Mouse (Mus musculus) bone marrow, adult 2 months (tissue): Measurements from ENCODE around the gene Xdh. TPM values are rescaled to one million over a fixed set of nuclear protein-coding genes. Genes with fewer than 3 reads are reported as not detected.

Experiments
- H3K27ac ChIP-seq: fragments of 200-500 bp; 2 replicates; pipeline ENCODE4 v1.5.1; 2012; ENCODE audit warnings: low read depth, mild to moderate bottlenecking, control low read depth, inconsistent platforms, low read length; ENCODE audit not compliant: control insufficient read depth, poor library complexity, insufficient read depth
- H3K4me1 ChIP-seq: fragments of 200-500 bp; 2 replicates; pipeline ENCODE4 v1.6.1; 2011; ENCODE audit warnings: low read length; ENCODE audit not compliant: control insufficient read depth, insufficient read depth
- H3K4me3 ChIP-seq: fragments of 200-500 bp; replicated peaks from 2 replicates; pipeline ENCODE3; 2011; ENCODE audit warnings: mild to moderate bottlenecking, low read depth, low read length, control low read depth; ENCODE audit not compliant: control insufficient read depth
- CTCF ChIP-seq: fragments of 200-500 bp; IDR thresholded peaks from 2 replicates; pipeline ENCODE4 v1.5.1; 2011; ENCODE audit warnings: low read length, control low read depth; ENCODE audit not compliant: control insufficient read depth, insufficient read depth
- POLR2A ChIP-seq: fragments of 200-500 bp; IDR thresholded peaks from 2 replicates; pipeline ENCODE4 v1.6.1; 2011; ENCODE audit warnings: low read depth, mild to moderate bottlenecking, control low read depth, low read length, borderline replicate concordance; ENCODE audit not compliant: control insufficient read depth
- WGBS: fragments of 180-500 bp; shearing (Covaris S2); methylation state at CpG from one replicate; pipeline ENCODE4 v1.1.7; 2018; 5-methylcytosine and 5-hydroxymethylcytosine counted together
- polyA plus RNA-seq: library from polyadenylated mRNA; stranded (reverse); fragments of >200 nt; gene quantifications from 2 replicates; pipeline ENCODE4 v1.2.4, GENCODE M21; 2011; ENCODE audit warnings: low replicate concordance; ENCODE audit not compliant: missing spikeins, insufficient read depth, insufficient read length

Xdh gene
- polyA plus RNA-seq, 1 experiment, result 114 TPM

DNA sequence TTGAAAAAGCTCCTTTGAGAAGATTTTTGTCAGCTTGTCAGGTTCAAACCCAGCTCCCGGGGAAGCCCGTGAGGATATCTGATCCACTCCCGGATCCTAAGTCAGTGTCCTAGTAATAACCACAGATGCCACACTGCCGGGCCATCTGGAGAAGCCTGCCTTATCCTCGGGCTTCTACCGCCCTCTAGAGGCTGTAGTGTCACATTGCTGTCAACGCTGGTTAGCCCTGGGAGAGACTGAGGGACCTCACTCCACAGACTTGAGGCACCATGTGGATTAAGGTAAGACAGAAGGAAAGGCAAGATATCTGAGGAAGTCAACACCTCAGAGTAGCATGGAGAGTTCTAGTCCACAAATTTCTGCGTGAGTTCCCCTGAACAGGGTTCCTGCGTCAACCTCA is 67.8 kb downstream of the Xdh start:
- Histone ChIP-seq H3K4me3 (no peak overlapping the region), H3K27ac (no peak overlapping the region), H3K4me1 (no peaks in the 10 kb centered on the region)
- no peak for TF ChIP-seq POLR2A
- peak; percentile 87 for TF ChIP-seq CTCF
- WGBS, result 14% methylated on average over 9 of the region's 9 CpGs

DNA sequence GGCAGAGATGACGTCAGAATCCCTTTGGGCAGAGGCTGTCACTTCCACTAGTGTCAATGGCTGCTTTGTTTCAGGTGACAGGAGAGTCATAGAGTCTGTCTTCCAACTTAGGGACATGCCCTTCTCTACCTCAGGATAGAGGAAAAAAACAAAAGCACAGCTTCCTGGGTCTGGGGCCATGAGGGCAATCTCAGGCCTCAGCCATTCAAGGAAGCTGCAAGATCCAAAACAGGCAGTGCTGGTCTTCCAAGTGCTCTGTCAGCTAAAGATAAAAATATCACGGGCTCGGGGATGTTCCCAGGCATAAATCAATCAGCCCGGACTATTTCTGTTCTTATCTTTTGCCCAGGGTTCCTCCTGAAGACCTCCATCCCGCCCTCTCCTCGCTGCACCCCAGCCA is 68.7 kb downstream of the Xdh start:
- Histone ChIP-seq H3K4me3 (no peak overlapping the region), H3K4me1 (no peaks in the 10 kb centered on the region), H3K27ac (no peak overlapping the region)
- 39% methylated on average over 6 of the region's 6 CpGs for WGBS
- TF ChIP-seq POLR2A, result no peak
- TF ChIP-seq CTCF, result no peak

DNA sequence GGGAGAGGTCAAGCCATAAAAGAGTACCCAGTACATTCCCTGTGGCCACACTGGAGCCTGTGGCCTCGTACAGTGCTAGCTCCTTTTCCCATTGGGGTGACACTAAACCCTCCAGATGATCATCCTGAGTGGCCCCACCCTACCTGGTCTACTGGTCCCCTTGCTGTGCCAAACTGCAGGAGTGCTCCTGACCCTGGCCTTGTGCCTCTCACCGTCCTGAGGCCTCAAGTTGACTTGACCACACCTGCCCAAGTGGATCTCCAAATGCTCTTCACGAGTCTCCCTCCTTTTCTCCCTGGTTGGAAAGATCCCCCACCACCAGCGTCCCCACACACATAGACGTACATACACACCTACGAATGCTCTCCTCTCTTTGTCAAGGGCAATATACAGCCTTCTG is 69.7 kb downstream of the Xdh start:
- WGBS, result 77% methylated on average over 6 of the region's 6 CpGs
- TF ChIP-seq POLR2A (no peak), CTCF (no peak)

DNA sequence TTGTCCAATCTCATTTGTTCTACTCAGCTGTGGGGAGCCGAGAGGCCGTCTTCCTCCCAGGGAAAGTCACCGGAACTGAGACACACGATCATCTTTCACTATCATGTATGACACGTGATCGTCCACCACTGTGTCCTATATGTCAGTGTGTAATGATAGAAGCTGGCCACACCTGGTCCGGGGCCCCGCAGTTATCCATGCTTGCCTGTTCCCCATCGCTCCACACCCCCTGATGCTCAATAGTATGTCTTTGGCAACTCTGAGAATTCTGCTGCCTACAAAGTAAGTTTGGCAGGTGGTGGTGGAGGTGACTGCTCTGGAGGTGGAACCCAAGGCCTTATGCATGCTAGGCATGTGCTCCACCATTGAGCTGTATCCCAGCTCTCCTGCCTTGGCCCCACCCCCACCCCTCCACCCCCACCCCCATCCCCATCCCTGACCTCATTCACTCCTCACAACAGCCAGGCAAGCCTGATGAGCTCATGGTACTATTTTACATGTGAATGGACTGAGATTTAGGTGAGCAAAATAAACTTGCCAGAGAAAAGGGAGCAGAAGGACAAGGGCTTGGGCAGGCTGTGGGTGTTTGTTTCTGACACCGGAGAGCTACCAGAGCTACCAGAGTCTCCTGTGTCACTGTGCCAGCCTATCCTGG is 70.6 kb downstream of the Xdh start:
- TF ChIP-seq POLR2A (no peak), CTCF (no peak)
- Histone ChIP-seq H3K27ac (no peak overlapping the region), H3K4me3 (no peak overlapping the region), H3K4me1 (no peaks in the 10 kb centered on the region)
- WGBS, result 90% methylated on average over 10 of the region's 10 CpGs

More for the DNA sequence above, 69.7 kb downstream of the Xdh start:
- Histone ChIP-seq H3K27ac (no peak overlapping the region), H3K4me3 (no peak overlapping the region), H3K4me1 (no peaks in the 10 kb centered on the region)

DNA sequence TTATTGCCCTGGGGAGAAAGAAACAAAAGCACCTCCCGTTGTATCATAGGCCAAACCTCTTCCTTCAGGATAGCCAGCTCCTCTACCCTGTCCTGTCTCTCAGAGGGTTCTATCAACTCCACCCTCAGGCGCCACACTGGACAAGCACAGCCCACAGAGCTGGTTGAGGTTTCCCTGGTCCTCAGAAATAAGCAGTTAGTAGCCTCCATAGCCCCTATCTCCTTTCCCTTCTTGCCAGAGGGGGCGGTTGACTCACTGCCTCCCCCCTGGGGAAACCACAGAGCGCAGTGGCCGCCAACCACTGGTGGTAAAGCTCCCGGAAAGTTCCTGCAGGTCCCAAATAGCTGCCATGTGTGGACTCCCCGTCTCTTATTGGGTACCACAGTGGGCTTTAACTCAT is 74.3 kb downstream of the Xdh start:
- WGBS, result 7% methylated on average over 7 of the region's 7 CpGs
- TF ChIP-seq POLR2A, result no peak

DNA sequence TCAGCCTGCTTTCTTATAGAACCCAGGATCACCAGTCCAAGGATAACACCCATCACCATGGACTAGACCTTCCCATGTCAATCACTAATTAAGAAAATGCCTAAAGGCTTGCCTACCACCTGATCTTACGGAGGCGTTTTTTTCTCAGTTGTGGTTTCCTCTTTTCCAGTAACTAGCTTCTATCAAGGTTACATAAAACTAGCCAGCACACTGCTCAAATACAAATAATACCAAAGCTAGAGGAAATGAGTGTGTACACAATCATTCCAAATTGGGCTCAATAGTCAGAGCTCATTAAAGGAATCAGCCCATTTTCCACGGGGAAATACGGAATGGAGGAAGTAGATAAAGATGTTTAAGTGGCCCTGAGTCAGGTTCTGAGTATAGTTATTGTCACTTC is 74.7 kb downstream of the Xdh start:
- 5% methylated on average over 4 of the region's 4 CpGs for WGBS
- TF ChIP-seq POLR2A, result no peak
- no peak for TF ChIP-seq CTCF
- Histone ChIP-seq H3K27ac (no peak overlapping the region), H3K4me1 (no peaks in the 10 kb centered on the region), H3K4me3 (no peak overlapping the region)

More for the DNA sequence above, 74.3 kb downstream of the Xdh start:
- Histone ChIP-seq H3K27ac (no peak overlapping the region), H3K4me3 (no peak overlapping the region), H3K4me1 (no peaks in the 10 kb centered on the region)

DNA sequence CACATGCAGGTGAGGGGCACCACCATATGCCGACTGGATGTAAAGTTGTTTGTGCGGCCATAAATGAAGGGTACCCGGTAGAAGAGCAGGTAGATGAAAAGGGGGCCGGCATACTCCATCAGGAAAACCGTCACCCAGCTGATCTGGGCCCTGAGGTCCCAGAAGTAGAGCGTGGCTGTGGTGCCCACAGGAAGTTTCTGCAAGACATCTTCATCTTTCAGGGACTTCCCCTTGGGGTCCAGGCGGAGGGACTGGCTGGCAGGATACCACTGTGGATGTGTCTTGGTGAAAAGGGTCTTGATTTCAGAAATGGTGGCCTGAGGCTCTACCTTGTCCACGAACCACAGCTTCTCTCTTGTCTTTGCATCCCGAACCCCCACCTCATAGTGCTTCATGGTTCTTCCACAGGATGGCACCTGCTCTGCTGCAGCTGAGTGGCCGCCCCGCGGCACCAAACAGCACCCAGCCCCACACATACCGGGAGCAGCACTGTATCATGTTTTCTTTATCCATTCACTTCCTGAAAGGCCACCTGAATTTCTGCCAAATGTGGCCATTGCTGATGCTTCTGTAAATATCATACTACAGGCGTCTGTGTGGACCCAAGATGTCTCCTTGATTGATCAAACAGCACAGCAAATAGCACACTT is 78.9 kb downstream of the Xdh start:
- no peak overlapping the region for H3K27ac ChIP-seq
- no peaks in the 10 kb centered on the region for H3K4me1 ChIP-seq
- 48% methylated on average over 14 of the region's 14 CpGs for WGBS
- H3K4me3 ChIP-seq, result no peak overlapping the region
- TF ChIP-seq CTCF, result no peak

DNA sequence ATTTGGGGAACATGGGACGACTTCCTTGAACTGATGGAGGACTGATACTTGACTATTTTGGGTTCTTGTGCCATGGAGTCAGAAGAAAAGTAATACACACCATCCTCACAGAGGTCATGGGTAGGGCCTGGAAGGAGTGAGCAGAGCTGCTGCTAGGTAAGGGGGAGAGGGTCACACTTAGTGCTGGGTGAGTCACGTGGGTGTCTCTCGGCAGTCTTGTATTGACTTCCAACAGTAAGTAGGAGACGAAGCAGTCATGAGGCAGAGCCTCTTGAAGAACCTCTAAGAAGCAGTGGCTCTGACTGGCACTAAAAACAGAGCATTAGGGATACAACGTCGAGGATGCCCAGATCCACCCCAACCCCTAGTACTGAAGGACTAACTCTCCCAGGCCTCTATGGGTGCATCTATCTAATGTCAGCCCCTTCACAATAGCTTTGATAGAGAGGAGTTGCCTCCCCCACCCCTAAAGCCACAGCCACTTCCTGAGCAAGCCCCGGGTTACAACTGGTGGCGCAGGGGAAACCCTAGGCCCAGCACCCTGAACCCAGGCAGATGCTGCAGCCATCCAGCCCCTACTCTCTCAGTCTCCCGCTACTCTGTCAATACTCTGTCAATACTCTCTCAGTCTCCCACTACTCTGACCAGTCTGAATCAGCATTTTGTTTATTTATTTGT is 80.8 kb downstream of the Xdh start:
- no peak overlapping the region for H3K27ac ChIP-seq
- TF ChIP-seq CTCF, result no peak
- no peak for TF ChIP-seq POLR2A
- H3K4me1 ChIP-seq, result no peaks in the 10 kb centered on the region
- H3K4me3 ChIP-seq, result no peak overlapping the region
- WGBS, result 65% methylated on average over 9 of the region's 9 CpGs
